Mouse (Mus musculus) thymus, postnatal 0 days (tissue): Measurements from ENCODE around the gene Gm11639. TPM values are rescaled to one million over a fixed set of nuclear protein-coding genes. Genes with fewer than 3 reads are reported as not detected.

Experiments
- DNase-seq: peaks from one replicate; pipeline ENCODE4 v3.0.0-alpha.2; 2015; ENCODE audit warnings: low spot score
- polyA plus RNA-seq: library from polyadenylated mRNA; unstranded; fragments of >200 nt; fragmentation: Nextera tagmentation; extraction: Ambion mirVana; gene quantifications from 2 replicates; pipeline ENCODE4 v1.2.1, GENCODE M21; 2015

The Gm11639 gene
- polyA plus RNA-seq = 0.03 TPM in 2 replicates

- DNase-seq = no peak
These were observed at the start of gene Gm11639 for GRCm38 (mm10) chr11:104685548-104685947. TSS of gene Gm11639 (plus strand) at chr11:104685707.

GRCm38 (mm10) chr11:104637010-104637409, 48.5 kb upstream of the Gm11639 start:
- no peak for DNase-seq

DNA sequence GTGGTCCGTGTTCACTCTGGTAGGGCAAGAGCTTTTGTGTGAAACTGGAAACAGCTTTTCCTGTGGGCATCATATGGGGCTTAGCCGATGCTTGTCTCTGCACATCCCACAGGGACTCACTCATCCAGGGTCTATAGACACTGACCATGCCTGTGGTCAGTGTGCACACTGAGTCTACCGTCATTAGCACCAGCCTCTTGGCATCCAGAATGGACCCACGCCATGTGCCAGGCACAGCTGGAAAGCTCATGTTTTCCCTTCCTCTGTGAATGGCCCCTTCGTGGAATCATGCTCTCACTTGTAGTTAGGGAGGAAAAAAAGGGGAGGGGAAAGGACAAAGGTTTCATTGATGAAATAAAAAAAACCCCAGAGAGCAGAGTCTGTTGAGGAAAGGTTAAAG, 47.5 kb upstream of the Gm11639 start:
- no peak for DNase-seq

- DNase-seq = no peak
These were observed 46.6 kb upstream of the Gm11639 start for GRCm38 (mm10) chr11:104638906-104639305.

DNA sequence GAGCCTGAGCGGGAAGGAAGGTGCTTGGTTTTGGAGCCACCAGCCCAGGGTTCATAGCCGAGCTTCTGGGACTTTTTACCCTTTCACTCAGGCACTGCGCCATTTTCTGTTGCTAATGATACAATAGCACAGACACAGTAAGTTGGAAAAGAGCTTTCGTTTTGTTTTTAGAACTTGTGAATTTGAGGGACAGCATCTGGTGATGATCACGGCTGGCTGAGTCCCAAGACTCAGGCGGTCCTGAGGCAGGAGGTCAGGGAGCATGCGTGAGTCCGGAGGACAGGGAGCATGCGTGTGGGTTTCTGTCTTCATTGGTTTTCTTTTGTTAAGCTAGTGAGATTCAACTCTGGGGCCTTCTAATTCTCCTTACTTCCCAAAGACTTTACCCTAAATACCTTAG, 45.9 kb upstream of the Gm11639 start:
- DNase-seq = no peak

GRCm38 (mm10) chr11:104640894-104641293, 44.6 kb upstream of the Gm11639 start:
- no peak for DNase-seq

DNA sequence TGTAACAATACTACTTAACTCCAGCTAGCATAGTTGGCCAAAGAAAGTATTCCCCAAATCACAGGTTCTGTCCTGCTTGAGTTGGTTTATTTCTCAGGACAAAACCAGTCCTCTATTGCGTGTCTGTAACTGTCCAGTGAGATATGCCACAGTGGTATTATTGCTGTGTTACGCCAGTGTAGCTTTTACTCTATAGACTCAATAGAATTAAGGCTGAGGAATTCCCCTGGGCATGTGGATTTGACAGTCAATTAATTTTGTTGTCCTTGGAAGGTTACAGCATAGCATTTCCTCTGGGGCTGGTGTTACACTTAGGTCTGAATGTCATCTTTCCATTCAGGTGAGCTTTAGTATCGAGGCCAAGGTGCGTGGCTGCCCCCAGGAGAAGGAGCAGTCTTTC, 42.3 kb upstream of the Gm11639 start:
- DNase-seq = no peak

DNA sequence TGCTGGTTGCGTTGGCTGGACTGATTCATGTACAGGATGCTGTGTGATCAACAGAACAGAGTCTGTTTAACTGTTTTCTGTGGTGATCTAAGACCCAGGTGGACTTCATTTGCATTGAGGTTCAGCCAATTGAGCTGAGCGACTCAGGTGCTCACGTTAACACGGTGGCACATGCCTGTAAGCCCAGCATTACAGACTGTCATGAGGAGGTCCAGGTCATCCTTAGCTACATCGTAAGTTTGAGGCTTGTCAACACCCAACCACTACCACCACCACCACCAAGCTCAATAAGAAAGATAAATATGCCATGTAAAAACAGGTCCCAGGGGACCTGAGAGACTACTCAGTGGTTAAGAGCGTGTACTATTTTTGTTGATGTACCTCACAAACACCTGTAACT, 40.1 kb upstream of the Gm11639 start:
- DNase-seq = no peak

GRCm38 (mm10) chr11:104646173-104646572, 39.3 kb upstream of the Gm11639 start:
- no peak for DNase-seq

GRCm38 (mm10) chr11:104646611-104647010, 38.9 kb upstream of the Gm11639 start:
- no peak for DNase-seq

DNA sequence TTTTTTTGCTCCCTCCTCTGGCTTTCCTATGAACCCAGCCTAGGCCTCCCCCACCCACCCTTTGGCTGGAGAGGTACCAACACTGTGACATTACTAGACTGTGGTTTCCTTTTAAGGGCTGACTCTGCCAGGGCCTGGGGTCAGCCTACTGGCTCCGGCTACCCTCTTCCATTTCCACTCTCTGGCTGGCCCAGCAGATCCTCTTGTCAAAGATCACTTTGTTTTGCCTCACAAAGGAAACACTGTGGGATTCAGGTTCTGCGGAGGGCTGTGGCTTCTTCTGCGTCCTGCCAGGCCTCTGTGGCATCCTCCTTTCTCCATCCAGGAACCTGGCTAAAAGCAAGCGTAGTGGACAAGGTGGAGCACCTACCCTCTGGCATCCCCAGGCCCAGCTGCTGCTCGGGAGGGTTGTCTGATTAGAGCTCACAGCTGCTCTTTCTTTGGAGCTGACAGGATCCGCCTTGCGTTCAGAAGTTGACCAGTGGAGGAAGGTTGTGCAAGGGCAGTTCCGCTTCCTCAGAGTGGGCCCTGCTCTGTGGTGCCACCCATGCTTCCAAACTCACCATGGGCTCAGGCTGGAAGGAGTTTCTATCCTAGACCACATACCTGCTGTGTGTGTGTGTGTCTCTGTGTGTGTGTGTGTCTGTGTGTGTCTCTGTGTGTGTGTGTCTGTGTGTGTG, 38.2 kb upstream of the Gm11639 start:
- no peak for DNase-seq

DNA sequence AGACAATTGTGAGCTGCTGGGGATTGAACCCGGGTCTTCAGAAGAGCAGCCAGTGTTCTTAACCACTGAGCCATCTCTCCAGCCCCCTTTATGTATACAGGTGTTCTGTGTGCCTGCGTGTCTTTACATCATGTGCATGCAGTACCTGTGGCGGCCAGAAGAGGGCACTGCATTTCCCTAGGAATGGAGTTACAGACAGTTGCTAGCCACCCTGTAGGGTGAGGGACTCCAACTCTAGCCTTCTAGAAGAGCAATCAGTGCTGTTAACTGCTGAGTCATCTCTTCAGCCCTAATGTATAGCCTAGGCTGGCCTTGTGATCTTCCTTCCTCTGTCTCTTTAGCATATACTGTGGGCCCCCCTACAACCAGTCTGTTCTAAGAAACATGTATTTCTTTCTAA, 36.9 kb upstream of the Gm11639 start:
- DNase-seq = peak; percentile 47

DNA sequence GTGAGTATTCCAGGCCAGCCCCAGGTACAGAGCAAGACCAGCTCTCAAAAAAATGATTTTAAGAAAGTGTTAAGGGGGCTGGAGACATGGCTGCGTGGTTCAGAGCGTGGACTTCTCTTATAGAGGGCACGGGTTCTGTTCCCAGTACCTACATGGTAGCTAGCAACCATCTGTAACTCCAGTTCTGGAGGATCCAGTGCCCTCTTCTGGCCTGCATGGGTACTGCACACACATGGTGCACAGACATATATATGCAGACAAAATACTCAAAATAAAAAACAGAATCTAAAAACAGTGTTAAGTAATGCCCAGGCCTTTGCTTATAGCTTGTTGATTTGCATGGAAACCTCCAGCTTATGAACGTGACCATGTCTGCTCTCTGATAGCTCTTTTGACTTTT, 24.9 kb upstream of the Gm11639 start:
- DNase-seq = no peak

- DNase-seq = peak; percentile 37
These were observed 24.4 kb upstream of the Gm11639 start for GRCm38 (mm10) chr11:104661106-104661505.

DNA sequence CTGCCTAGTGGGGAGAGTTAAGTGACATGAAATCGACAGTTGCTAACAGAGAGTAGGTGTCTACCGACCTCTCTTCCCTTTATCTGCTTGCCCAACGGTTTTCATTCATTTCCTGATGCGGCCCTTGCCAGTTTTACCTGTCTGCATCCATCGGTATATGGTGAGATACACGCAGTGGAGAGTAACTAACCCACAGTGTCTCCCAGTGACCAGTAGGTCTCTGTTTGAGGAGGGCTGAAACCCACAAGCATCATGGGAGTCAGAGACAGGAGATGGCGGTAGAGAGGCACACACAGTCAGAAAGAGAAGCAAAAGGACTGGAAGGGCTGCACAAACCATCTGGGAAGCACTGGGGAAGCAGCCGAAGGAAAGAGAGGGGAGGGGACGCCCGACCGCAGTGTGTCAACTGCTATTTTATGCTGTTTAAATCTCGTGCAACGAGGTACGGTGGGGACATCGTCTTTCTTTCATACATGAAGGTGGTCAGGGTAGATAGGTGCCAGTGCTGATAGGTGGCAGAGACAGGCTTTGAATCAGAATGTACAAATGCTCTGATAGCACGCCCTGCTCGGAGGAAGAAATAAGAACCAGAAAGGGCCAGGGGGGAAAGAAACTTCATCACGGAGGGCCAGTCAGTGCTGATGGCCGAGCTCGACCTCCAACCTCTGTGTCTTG, 23.8 kb upstream of the Gm11639 start:
- DNase-seq = peak; percentile 56

DNA sequence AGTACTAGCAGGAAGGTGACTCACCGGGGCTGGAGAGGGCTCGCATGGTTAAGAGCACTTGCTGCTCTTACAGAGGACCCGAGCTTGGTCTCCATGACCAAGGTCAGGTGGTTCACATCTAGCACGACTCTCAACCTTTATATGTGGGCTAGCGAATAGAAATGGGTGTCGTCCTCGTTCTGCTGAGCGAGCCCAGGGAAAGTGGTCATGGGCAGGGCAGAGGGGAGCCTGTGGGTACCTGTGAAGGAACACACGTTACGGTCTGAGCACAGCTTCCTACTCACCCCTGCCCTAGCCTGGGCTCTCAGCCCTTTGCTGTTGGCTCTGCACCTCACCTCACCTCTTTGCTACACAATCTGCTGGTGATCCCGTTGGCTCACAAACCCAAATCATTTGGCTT, 22.9 kb upstream of the Gm11639 start:
- no peak for DNase-seq

GRCm38 (mm10) chr11:104663241-104663877, 22.1 kb upstream of the Gm11639 start:
- DNase-seq = no peak

GRCm38 (mm10) chr11:104663878-104664261, 21.6 kb upstream of the Gm11639 start:
- DNase-seq = peak; percentile 66

DNA sequence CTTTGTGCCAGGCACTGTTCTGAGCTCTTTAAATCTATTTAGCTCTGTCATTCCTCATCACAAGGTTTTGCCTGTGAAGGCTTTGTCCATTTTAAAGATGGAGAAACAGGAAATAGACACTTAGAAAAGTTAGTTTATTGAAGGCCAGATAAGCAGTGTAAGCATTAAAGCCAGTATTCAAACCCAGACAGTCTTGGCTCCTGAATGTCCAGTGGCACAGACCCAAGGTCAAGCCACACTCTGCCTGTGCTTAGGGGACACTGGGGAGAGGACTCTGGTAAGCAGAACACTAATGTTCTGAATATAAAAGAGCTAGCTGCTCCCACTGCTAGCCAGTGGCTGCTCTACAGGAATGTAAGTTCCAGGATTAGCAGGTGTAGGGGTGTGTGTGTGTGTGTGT, 21.1 kb upstream of the Gm11639 start:
- DNase-seq = no peak

DNA sequence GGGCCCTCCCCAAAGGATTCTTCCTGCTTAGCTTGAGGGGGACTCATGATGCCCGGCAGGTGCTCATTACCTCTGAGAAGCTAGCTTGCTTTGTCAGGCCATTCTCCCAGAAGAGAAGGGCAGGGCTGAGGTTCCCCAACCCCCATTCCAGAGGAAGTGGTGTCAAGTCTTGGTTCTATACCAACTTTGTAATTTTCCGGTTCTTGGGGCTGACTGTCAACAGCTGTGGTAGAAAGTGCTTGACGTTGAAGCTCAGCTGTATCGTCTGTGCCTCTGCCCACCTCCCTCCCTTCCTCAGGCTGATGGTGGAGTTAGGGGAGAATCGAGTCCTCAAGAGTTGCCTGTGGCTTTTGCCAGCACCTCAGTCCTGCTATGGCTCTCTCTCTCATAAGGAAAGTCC, 18.1 kb upstream of the Gm11639 start:
- peak; percentile 86 for DNase-seq

DNA sequence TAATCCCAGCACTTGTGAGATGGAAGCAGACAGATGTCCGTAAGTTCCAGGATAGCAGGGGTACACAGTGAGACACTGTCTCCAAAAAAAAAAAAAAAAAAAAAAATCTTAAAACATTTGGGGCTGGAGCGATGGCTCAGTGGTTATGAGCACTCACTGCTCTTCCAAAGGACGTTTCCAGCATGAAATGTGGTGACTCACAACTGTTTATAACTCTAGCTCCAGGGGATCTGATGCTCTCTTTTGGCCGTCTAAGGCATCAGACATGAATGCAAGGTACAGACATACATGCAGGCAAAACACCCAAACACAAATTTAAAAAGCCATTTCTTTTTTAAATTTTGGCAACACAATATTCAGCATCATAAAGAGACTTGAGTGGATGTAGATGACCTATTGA, 12.1 kb upstream of the Gm11639 start:
- no peak for DNase-seq

DNA sequence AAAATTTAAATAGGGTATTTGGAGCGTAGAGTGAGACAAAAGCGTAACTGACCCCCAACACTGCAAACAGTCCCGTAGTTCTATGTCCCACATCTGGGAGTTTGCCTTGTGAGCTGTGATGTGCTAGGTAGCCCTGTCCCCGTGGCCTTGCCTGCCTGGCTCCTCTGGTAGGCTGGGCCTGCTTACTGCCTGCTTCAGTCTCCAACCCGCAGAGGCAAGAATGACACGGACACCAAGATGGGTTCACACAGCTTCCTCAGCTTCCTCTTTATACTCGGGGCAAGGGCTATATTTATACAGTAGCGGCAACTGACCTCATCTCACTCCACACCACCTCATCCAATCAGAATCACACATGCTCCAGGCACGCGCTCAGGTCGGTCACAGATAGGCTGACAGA, 10.7 kb upstream of the Gm11639 start:
- no peak for DNase-seq

- DNase-seq = no peak
These were observed 7.7 kb downstream of the Gm11639 start for GRCm38 (mm10) chr11:104693235-104693634.
